Mouse (Mus musculus): Measurements from ENCODE around the gene Nell1. TPM values are rescaled to one million over a fixed set of nuclear protein-coding genes. Genes with fewer than 3 reads are reported as not detected.

Nell1 gene
- total RNA-seq (2023; ENCODE audit: inconsistent age) = not detected in 4 replicates

GRCm38 (mm10) chr7:49974841-49975440 lies at the start of gene Nell1:
Nell1 (plus strand) TSS chr7:49974864.

GRCm38 (mm10) chr7:50598890-50599289 lies 624.2 kb downstream of the Nell1 start, which contains the start of gene 4933405O20Rik:
4933405O20Rik (plus strand) TSS chr7:50599190.

Other genes starting within 250 kb of the Nell1 start
- 6.4 to 11.1 TPM (median 8.9 TPM) in 4 replicates for gene Htatip2, start 215.7 kb upstream of the Nell1 start, total RNA-seq (2023; ENCODE audit: inconsistent age)
- 54.7 to 62.0 TPM (median 57.3 TPM) in 4 replicates for gene Prmt3, start 196.5 kb upstream of the Nell1 start, total RNA-seq (2023; ENCODE audit: inconsistent age)
- gene Slc6a5, start 64.7 kb upstream of the Nell1 start, total RNA-seq (2023; ENCODE audit: inconsistent age) = not detected in 4 replicates

Data from B cell, adult (primary cell).